Mouse (Mus musculus): ENCODE results near the gene Dapp1.

- TF ChIP-seq CTCF (IDR thresholded peaks at IDR 0.05; ENCODE audit: low read depth) (no peak), EP300 (IDR thresholded peaks at IDR 0.05; ENCODE audit: low read depth) (no peak)
These were observed 31.0 kb upstream of the Dapp1 start for GRCm38 (mm10) chr3:138012351-138012750.

Data from liver, postnatal 0 days (tissue).